Mouse (Mus musculus): ENCODE measurements around the gene Gstk1. TPM values are rescaled to one million over a fixed set of nuclear protein-coding genes. Genes with fewer than 3 reads are reported as not detected.

Gstk1 gene
- polyA plus RNA-seq (2017; shearing (Covaris generic)): 13.4 TPM

DNA sequence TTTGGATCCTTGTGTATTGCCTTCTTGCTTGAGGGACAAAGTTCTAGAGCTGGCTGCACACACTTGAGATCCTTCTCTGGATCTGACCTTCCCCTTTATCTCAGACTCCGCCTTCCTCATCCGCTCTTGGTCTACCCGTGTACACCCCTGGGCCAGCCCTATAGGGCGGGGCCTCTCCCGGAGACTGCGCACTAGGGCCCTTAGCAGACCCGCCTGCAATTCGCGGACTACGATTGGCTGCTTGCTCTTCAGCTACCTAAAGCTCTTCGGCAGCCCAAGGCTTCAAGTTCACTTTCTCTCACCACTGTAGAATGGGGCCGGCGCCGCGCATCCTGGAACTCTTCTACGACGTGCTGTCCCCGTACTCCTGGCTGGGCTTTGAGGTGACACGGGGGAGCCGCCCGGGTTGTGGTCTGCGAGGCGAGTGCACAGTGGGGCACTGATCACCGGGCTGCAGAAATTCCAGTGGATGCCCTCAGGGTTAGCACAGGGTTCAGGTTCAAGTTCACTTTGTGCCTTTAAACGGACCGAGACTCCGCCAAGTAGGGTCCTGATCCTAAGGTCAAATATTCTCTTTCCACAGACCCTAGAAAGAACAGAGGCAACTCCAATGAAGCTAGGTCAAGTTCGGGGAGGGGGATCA is at the start of gene Gstk1:
Gstk1 (plus strand) TSS at position 225 of the 643 bp plus-strand sequence.

DNA sequence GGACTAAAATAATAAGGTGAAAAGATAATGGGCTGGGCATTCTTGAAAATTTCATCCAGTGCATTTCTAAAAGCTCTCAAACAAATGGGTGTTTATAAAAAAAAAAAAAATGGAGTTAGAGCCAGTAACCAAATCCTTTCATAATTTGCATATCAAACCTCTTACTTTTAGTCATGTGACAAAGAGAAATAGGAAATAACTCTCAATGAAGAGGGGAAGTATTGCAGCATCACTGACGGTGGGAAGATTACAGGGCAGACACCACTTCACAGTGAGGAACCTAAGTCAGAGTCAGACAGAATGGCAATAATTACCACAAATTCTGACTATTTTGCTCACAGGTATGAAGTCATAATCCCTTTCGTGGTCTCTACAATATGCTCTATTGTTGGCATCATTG is 30.7 kb upstream of the Gstk1 start, which contains the start of gene Tas2r144:
Tas2r144 (plus strand) TSS at position 301 of the 400 bp plus-strand sequence.

DNA sequence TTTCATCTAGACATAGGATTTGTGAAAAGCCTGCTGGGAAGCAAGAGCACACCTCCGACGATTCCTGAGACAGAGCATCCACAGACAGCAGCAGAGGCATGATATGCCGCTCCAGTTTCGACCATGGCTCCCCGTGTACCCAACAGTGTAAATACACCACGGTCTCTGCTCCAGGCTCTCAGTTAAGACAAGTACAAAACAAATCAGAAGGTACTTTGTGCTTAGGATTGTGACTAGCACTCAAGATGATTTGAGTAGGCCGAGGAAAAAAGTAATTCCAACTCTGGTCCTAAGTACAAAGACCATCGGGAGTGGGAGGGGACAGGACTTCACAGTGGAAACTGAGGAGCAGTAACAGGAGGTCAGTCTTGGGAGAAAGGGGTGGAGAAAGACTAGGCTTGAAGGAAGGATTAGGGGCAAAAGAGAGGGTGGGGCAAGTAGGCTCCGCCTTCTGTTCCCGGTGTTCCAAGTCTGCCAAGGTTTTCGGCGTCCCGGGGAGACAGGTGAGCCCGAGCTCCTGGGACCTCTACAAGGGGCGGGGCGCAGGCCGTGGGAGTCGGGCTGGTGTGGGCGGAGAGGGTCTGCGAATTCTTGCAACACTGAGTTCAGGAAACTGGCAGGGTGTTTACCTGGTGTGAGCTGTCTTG is 15.9 kb downstream of the Gstk1 start, which contains the start of gene Tmem139:
Tmem139 (plus strand) TSS at position 447 of the 647 bp plus-strand sequence.

DNA sequence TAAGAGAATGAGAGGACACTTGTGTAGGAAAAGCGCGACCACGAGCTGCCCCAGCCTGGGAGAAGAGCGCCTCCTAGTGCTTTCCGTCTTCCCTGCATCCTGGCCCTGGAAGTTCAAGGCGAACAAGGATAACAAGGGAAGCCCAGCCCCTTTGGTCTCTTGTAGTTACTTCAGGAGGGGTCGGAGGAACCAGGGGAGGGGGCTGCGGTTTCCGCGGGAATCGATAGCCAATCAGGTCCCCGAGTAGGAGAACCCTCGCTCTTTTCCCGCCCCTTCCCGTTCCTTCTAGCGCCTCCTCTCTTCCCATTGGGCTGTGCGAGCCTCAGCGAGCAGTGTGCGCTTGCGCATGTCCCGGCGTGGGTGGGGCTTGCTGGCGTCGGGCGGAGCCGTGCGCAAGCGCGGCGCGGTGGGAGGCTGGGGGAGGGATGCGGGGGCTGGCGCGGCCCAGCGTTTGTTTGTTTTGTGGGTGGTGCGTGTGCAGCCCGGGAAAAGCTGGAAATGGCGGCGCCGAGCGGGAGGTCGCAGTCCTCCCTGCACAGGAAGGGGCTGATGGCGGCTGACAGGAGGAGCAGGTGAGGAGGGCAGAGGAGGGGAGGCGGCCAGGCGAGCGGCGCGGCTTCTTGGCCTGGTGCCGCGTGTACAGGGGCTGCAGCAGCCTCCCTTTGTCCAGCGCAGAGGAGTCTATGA is 19.0 kb downstream of the Gstk1 start, which contains the start of gene Casp2:
Casp2 (plus strand) TSS at position 360 of the 687 bp plus-strand sequence.

DNA sequence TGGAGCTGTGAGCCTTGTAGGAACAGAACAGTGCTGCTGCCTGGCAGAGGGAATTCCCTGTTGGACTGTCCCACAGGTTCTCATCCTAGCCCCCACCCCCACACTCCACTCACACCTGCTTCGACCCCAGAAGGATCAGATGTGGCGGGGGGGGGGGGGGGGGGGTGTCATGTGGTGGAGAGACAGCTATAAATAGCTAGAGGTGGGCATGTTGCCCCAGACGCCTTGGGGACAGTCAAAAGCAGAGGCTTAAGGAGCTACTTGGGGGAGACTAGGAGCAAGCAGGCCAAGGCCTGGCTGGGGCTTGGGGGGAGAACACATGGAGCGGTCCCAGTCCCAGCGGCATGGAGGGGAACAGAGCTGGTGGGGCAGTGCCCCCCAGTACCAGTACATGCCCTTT is 40.7 kb downstream of the Gstk1 start, which contains the start of gene Clcn1:
Clcn1 (plus strand) TSS at position 238 of the 400 bp plus-strand sequence.

Other genes starting within 250 kb of the Gstk1 start
- gene Sva, start 207.5 kb upstream of the Gstk1 start, polyA plus RNA-seq (2017; shearing (Covaris generic)): not detected
- not detected for gene Tas2r139, start 105.0 kb upstream of the Gstk1 start, polyA plus RNA-seq (2017; shearing (Covaris generic))
- not detected for gene Tas2r144, start 30.6 kb upstream of the Gstk1 start, polyA plus RNA-seq (2017; shearing (Covaris generic))
- gene Tmem139, start 16.0 kb downstream of the Gstk1 start, polyA plus RNA-seq (2017; shearing (Covaris generic)): not detected
- 77.7 TPM for gene Casp2, start 19.1 kb downstream of the Gstk1 start, polyA plus RNA-seq (2017; shearing (Covaris generic))
- not detected for gene Clcn1, start 40.8 kb downstream of the Gstk1 start, polyA plus RNA-seq (2017; shearing (Covaris generic))
- gene Fam131b, start 78.7 kb downstream of the Gstk1 start, polyA plus RNA-seq (2017; shearing (Covaris generic)): not detected
- gene Zyx, start 103.7 kb downstream of the Gstk1 start, polyA plus RNA-seq (2017; shearing (Covaris generic)): 91.9 TPM
- gene Epha1, start 127.3 kb downstream of the Gstk1 start, polyA plus RNA-seq (2017; shearing (Covaris generic)): 0.16 TPM
- not detected for gene Tas2r143, start 154.3 kb downstream of the Gstk1 start, polyA plus RNA-seq (2017; shearing (Covaris generic))
- gene Tas2r135, start 159.5 kb downstream of the Gstk1 start, polyA plus RNA-seq (2017; shearing (Covaris generic)): not detected
- not detected for gene Tas2r126, start 188.6 kb downstream of the Gstk1 start, polyA plus RNA-seq (2017; shearing (Covaris generic))
- gene Olfr458, start 219.3 kb downstream of the Gstk1 start, polyA plus RNA-seq (2017; shearing (Covaris generic)): not detected
- gene Olfr457, start 230.4 kb downstream of the Gstk1 start, polyA plus RNA-seq (2017; shearing (Covaris generic)): not detected
- not detected for gene Olfr456, start 241.3 kb downstream of the Gstk1 start, polyA plus RNA-seq (2017; shearing (Covaris generic))

All from activated CD4-positive, CD25-positive, alpha-beta regulatory T cell, adult 9 weeks (primary cell).